8 mouse cellular contexts compared by ENCODE assay signal in genomic region chr11:44518281-44519095, GRCm38 (mm10). TPM values are rescaled to one million over a fixed set of nuclear protein-coding genes. Genes with fewer than 3 reads are reported as not detected.
DNase-seq lines count a peak whose midpoint lies in the region; ATAC-seq lines count a peak whose summit lies in the region.

TSS of gene Rnf145 (plus strand) at chr11:44518964.

- peak; percentile 90 for DNase-seq in CD4-positive, CD25-positive, alpha-beta regulatory T cell, adult 2 months (ENCODE audit: low read depth, low spot score)
- peak; percentile 87 for DNase-seq in brain, adult 2 months (ENCODE audit: low read depth, low spot score)
- peak; percentile 62 for DNase-seq in forebrain, embryonic 10.5 days (ENCODE audit: extremely low spot score, low spot score)
- peak; percentile 85 for DNase-seq in kidney, postnatal 14 days
- DNase-seq in natural killer cell, adult 2 months (ENCODE audit: low spot score in 2 of 2), result peak; percentile 66 to 80

- peak within 1 kb of the TSS; percentile 93 for H3K9ac ChIP-seq in heart, embryonic 14.5 days (ENCODE audit: low read length)
- H3K9ac ChIP-seq in liver, embryonic 12.5 days, result peak within 1 kb of the TSS; percentile 98
- H3K9ac ChIP-seq in stomach, embryonic 16.5 days (ENCODE audit: low read length), result peak within 1 kb of the TSS; percentile 97

- H3K36me3 ChIP-seq in forebrain, embryonic 10.5 days (replicated peaks), result peaks cover 4% of the 10 kb centered on the region
- H3K36me3 ChIP-seq in heart, embryonic 14.5 days (ENCODE audit: control insufficient read depth, insufficient read depth, low read length), result no peaks in the 10 kb centered on the region
- peaks cover 13% of the 10 kb centered on the region for H3K36me3 ChIP-seq in liver, embryonic 12.5 days
- no peaks in the 10 kb centered on the region for H3K36me3 ChIP-seq in stomach, embryonic 16.5 days (ENCODE audit: control insufficient read depth, insufficient read depth, low read length)

- under 1% methylated on average over 70 of the region's 70 CpGs for WGBS in forebrain, embryonic 10.5 days
- WGBS in heart, embryonic 14.5 days, result 1% methylated on average over 55 of the region's 70 CpGs
- WGBS in liver, embryonic 12.5 days (ENCODE audit: insufficient replicate concordance), result 1% methylated on average over 70 of the region's 70 CpGs
- under 1% methylated on average over 70 of the region's 70 CpGs for WGBS in stomach, embryonic 16.5 days

- H3K4me2 ChIP-seq in heart, embryonic 14.5 days (ENCODE audit: low read length), result peak within 1 kb of the TSS; percentile 83
- H3K4me2 ChIP-seq in liver, embryonic 12.5 days, result peak within 1 kb of the TSS; percentile 93
- H3K4me2 ChIP-seq in stomach, embryonic 16.5 days (ENCODE audit: low read depth, low read length), result peak within 1 kb of the TSS; percentile 94

- H3K4me1 ChIP-seq in forebrain, embryonic 10.5 days, result peaks cover 50% of the 10 kb centered on the region
- peaks cover 0 to 12% of the 10 kb centered on the region in 2 experiments; a peak in 1 of 4 replicates for H3K4me1 ChIP-seq in heart, embryonic 14.5 days (ENCODE audit: control insufficient read depth in 2 of 2, insufficient read depth in 2 of 2, low read length in 2 of 2)
- peaks cover 71% of the 10 kb centered on the region for H3K4me1 ChIP-seq in liver, embryonic 12.5 days
- peaks cover 31% of the 10 kb centered on the region for H3K4me1 ChIP-seq in stomach, embryonic 16.5 days (ENCODE audit: control insufficient read depth, insufficient read depth, low read length)

- peak; percentile 82 for ATAC-seq in heart, embryonic 14.5 days (ENCODE audit: insufficient number of reproducible peaks, insufficient read depth, low FRiP score, low read depth)
- peak; percentile 76 for ATAC-seq in liver, embryonic 12.5 days
- ATAC-seq in stomach, embryonic 16.5 days (ENCODE audit: insufficient read depth, low FRiP score), result peak; percentile 85

- no peaks in the 10 kb centered on the region for H3K27me3 ChIP-seq in forebrain, embryonic 10.5 days (ENCODE audit: poor library complexity, severe bottlenecking)
- H3K27me3 ChIP-seq in heart, embryonic 14.5 days (ENCODE audit: control insufficient read depth, insufficient read depth, low read length), result no peaks in the 10 kb centered on the region
- H3K27me3 ChIP-seq in liver, embryonic 12.5 days (replicated peaks), result no peaks in the 10 kb centered on the region
- H3K27me3 ChIP-seq in stomach, embryonic 16.5 days (ENCODE audit: control insufficient read depth, insufficient read depth, low read length), result no peaks in the 10 kb centered on the region

- peak within 1 kb of the TSS; percentile 96 for H3K4me3 ChIP-seq in forebrain, embryonic 10.5 days
- peak within 1 kb of the TSS; percentile 96 to 100 for H3K4me3 ChIP-seq in heart, embryonic 14.5 days (ENCODE audit: control insufficient read depth in 1 of 2, insufficient read depth in 1 of 2, low read depth in 1 of 2, low read length in 2 of 2)
- H3K4me3 ChIP-seq in liver, embryonic 12.5 days, result peak within 1 kb of the TSS; percentile 98
- peak within 1 kb of the TSS; percentile 94 for H3K4me3 ChIP-seq in stomach, embryonic 16.5 days (replicated peaks; ENCODE audit: low read length)

- H3K9me3 ChIP-seq in forebrain, embryonic 10.5 days, result no peaks in the 10 kb centered on the region
- H3K9me3 ChIP-seq in heart, embryonic 14.5 days (ENCODE audit: control insufficient read depth, low read length), result no peaks in the 10 kb centered on the region
- H3K9me3 ChIP-seq in liver, embryonic 12.5 days (replicated peaks), result no peaks in the 10 kb centered on the region
- H3K9me3 ChIP-seq in stomach, embryonic 16.5 days (replicated peaks; ENCODE audit: control insufficient read depth, low read length), result no peaks in the 10 kb centered on the region

- H3K27ac ChIP-seq in forebrain, embryonic 10.5 days, result peak within 1 kb of the TSS; percentile 100
- H3K27ac ChIP-seq in heart, embryonic 14.5 days (replicated peaks in 1 of 2; ENCODE audit: control insufficient read depth in 1 of 2, insufficient read depth in 1 of 2, low read depth in 2 of 2, low read length in 2 of 2), result peak within 1 kb of the TSS; percentile 90 to 95
- peak within 1 kb of the TSS; percentile 98 for H3K27ac ChIP-seq in liver, embryonic 12.5 days
- peak within 1 kb of the TSS; percentile 93 for H3K27ac ChIP-seq in stomach, embryonic 16.5 days (ENCODE audit: low read length)

RNA-seq across cellular contexts. Expression of gene Rnf145, which starts in this region (rescaled TPM):
- polyA plus RNA-seq in forebrain, embryonic 10.5 days (2016; fragmentation: Nextera tagmentation; extraction: Ambion mirVana), result 92.8 and 96.9 TPM in 2 replicates
- 61.0 and 66.7 TPM in 2 replicates for polyA plus RNA-seq in heart, embryonic 14.5 days (2014; fragmentation: Nextera tagmentation; extraction: Ambion mirVana)
- 64.7 and 71.1 TPM in 2 replicates for polyA plus RNA-seq in liver, embryonic 12.5 days (2016; fragmentation: Nextera tagmentation; extraction: Ambion mirVana)
- 43.1 and 44.3 TPM in 2 replicates for polyA plus RNA-seq in stomach, embryonic 16.5 days (2015; fragmentation: Nextera tagmentation; extraction: Ambion mirVana)

Comparison
In these comparisons a context has a peak if more than half of its experiments do, and no peak if none do; other contexts are left out.
1. Peak in every context shown above with its lines: DNase-seq, ATAC-seq, H3K4me3 ChIP-seq and H3K27ac ChIP-seq.